Mouse (Mus musculus) thymus, adult 2 months (tissue): ENCODE measurements around the gene Thy1. TPM values are rescaled to one million over a fixed set of nuclear protein-coding genes. Genes with fewer than 3 reads are reported as not detected.

ENCODE experiments used
- DNase-seq: peaks from one replicate; pipeline ENCODE4 v3.0.0; 2021
- H3K27ac ChIP-seq: fragments of 200-500 bp; 2 replicates; pipeline ENCODE4 v1.5.1; 2012; ENCODE audit warnings: low read length, control low read depth; ENCODE audit not compliant: control insufficient read depth, insufficient read depth
- H3K27me3 ChIP-seq: fragments of 200-500 bp; 2 replicates; pipeline ENCODE4 v1.6.1; 2012; ENCODE audit warnings: mild to moderate bottlenecking, low read length, moderate library complexity, mixed read lengths; ENCODE audit not compliant: control insufficient read depth, insufficient read depth
- H3K36me3 ChIP-seq: fragments of 200-500 bp; 2 replicates; pipeline ENCODE4 v1.6.1; 2012; ENCODE audit warnings: mild to moderate bottlenecking, low read length, moderate library complexity; ENCODE audit not compliant: control insufficient read depth, insufficient read depth
- H3K4me1 ChIP-seq: fragments of 200-500 bp; replicated peaks from 2 replicates; pipeline ENCODE4 v1.6.1; 2012; ENCODE audit warnings: low read length; ENCODE audit not compliant: control insufficient read depth, insufficient read depth
- H3K4me3 ChIP-seq: fragments of 200-500 bp; 2 replicates; pipeline ENCODE4 v1.5.1; 2012; ENCODE audit warnings: mild to moderate bottlenecking, low read length, control low read depth, moderate library complexity; ENCODE audit not compliant: control insufficient read depth, insufficient read depth
- CTCF ChIP-seq: fragments of 200-500 bp; IDR thresholded peaks from 2 replicates; pipeline ENCODE4 v1.5.1; 2012; ENCODE audit warnings: mild to moderate bottlenecking, control low read depth, low read length, moderate library complexity, borderline replicate concordance; ENCODE audit not compliant: control insufficient read depth, poor library complexity, insufficient read depth; ENCODE audit errors: extremely low read depth
- POLR2A ChIP-seq: fragments of 200-500 bp; IDR thresholded peaks from 2 replicates; pipeline ENCODE4 v1.6.1; 2012; ENCODE audit warnings: mild to moderate bottlenecking, low read length, control low read depth, moderate library complexity; ENCODE audit not compliant: control insufficient read depth, poor library complexity, insufficient read depth; ENCODE audit errors: extremely low read depth
- WGBS: fragments of 180-500 bp; shearing (Covaris S2); methylation state at CpG from one replicate; pipeline ENCODE4 v1.1.7; 2018; 5-methylcytosine and 5-hydroxymethylcytosine counted together
- polyA plus RNA-seq: library from polyadenylated mRNA; depleted of rRNA; stranded (reverse); fragments of >200 nt; gene quantifications from 2 replicates; pipeline ENCODE4 v1.2.3, GENCODE M21; 2012; rRNA removed

The Thy1 gene
- polyA plus RNA-seq, 1 experiment, result 3,478 TPM

- H3K4me3 ChIP-seq, result no peak overlapping the region
These were observed 44.7 kb downstream of the Thy1 start for GRCm38 (mm10) chr9:44087761-44088455.

GRCm38 (mm10) chr9:44088877-44089608 is 45.9 kb downstream of the Thy1 start:
- Histone ChIP-seq H3K36me3 (no peaks in the 10 kb centered on the region), H3K4me1 (peaks cover 41% of the 10 kb centered on the region), H3K27me3 (peaks cover 3% of the 10 kb centered on the region; the same call in 1 of the 2 replicates), H3K4me3 (no peak overlapping the region), H3K27ac (no peak overlapping the region; the same call in 1 of the 2 replicates)
- peak; percentile 50 for DNase-seq
- WGBS, result 18% methylated on average over 12 of the region's 12 CpGs
- TF ChIP-seq CTCF (no peak), POLR2A (no peak)

More at GRCm38 (mm10) chr9:44087761-44088455, 44.7 kb downstream of the Thy1 start:
- WGBS, result 41% methylated on average over 15 of the region's 15 CpGs
- H3K4me1 ChIP-seq, result peaks cover 41% of the 10 kb centered on the region
- no peaks in the 10 kb centered on the region for H3K36me3 ChIP-seq
- H3K27ac ChIP-seq, result no peak overlapping the region
- H3K27me3 ChIP-seq, result peaks cover 10% of the 10 kb centered on the region; the same call in 1 of the 2 replicates
- DNase-seq, result no peak
- TF ChIP-seq POLR2A (no peak), CTCF (no peak)

GRCm38 (mm10) chr9:44093612-44094503 is 50.7 kb downstream of the Thy1 start:
- peak; percentile 96 for TF ChIP-seq CTCF
- no peak for TF ChIP-seq POLR2A
- DNase-seq, result peak; percentile 89
- H3K27ac ChIP-seq, result no peak overlapping the region
- H3K27me3 ChIP-seq, result no peaks in the 10 kb centered on the region
- no peaks in the 10 kb centered on the region for H3K36me3 ChIP-seq
- no peak overlapping the region for H3K4me3 ChIP-seq
- H3K4me1 ChIP-seq, result peaks cover 30% of the 10 kb centered on the region
- 25% methylated on average over 24 of the region's 24 CpGs for WGBS

DNA sequence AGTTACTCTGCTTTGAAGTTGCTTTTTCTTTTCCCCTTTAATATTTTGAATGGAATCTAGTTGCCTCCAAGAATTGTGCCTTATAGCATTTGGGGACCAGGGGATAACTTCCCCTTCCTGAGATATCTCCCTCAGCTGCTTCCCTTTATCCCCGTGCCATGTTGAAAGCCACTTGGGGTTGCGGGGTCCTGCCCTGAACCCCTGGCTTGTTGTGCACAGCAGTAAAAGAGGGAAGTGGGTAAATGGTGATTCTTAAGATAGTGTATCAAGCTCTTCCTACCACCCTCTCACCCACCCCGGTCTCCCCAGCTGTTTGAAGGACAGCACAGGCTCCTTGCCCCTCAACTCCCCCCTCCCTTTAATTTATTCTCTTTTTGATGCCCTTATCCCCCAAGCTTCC is 51.6 kb downstream of the Thy1 start:
- TF ChIP-seq POLR2A, result no peak
- TF ChIP-seq CTCF, result no peak
- no peak overlapping the region for H3K27ac ChIP-seq
- WGBS, result 61% methylated on average over 3 of the region's 3 CpGs
- H3K27me3 ChIP-seq, result no peaks in the 10 kb centered on the region
- H3K36me3 ChIP-seq, result no peaks in the 10 kb centered on the region
- peaks cover 21% of the 10 kb centered on the region for H3K4me1 ChIP-seq
- H3K4me3 ChIP-seq, result no peak overlapping the region
- no peak for DNase-seq

DNA sequence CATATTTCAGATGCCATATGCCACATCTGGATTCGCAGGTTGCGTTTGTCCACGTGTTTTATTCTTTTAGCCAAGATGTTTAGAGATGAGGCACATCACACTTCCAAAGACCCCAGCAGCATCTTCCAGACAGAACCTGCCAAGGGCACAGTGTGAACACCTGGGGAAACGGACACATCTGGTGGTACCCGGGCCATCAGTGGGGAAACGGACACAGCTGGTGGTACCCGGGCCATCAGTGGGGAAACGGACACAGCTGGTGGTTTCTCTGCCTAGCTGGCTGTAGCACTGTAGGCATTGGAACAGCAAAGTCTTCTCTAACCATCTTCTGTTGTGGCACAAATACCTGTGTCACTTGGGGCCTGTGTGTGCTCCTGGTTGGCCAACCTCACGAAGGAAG is 52.6 kb downstream of the Thy1 start:
- Histone ChIP-seq H3K4me1 (peaks cover 18% of the 10 kb centered on the region), H3K27me3 (no peaks in the 10 kb centered on the region), H3K27ac (no peak overlapping the region), H3K4me3 (no peak overlapping the region), H3K36me3 (no peaks in the 10 kb centered on the region)
- DNase-seq, result no peak
- TF ChIP-seq CTCF, result no peak
- no peak for TF ChIP-seq POLR2A
- WGBS, result 75% methylated on average over 9 of the region's 9 CpGs

GRCm38 (mm10) chr9:44096536-44096935 is 53.4 kb downstream of the Thy1 start:
- WGBS, result 86% methylated on average over 9 of the region's 9 CpGs
- Histone ChIP-seq H3K4me3 (no peak overlapping the region), H3K27me3 (no peaks in the 10 kb centered on the region), H3K27ac (no peak overlapping the region), H3K36me3 (no peaks in the 10 kb centered on the region), H3K4me1 (peaks cover 18% of the 10 kb centered on the region)
- no peak for DNase-seq
- TF ChIP-seq CTCF, result no peak
- TF ChIP-seq POLR2A, result no peak

Other genes starting within 250 kb of the Thy1 start
- gene Usp2, start 23.6 kb downstream of the Thy1 start, polyA plus RNA-seq, result 4.5 and 6.8 TPM in 2 replicates
- gene Mfrp, start 58.3 kb downstream of the Thy1 start, polyA plus RNA-seq, result 0.09 TPM in 1 of 2 replicates, not detected in the other
- gene C1qtnf5, start 63.9 kb downstream of the Thy1 start, polyA plus RNA-seq, result 3.4 and 5.0 TPM in 2 replicates
- not detected in 2 replicates for gene Gm49380, start 70.1 kb downstream of the Thy1 start, polyA plus RNA-seq
- gene Rnf26, start 70.1 kb downstream of the Thy1 start, polyA plus RNA-seq, result 72.3 and 119 TPM in 2 replicates
- 13.0 and 18.7 TPM in 2 replicates for gene Mcam, start 91.1 kb downstream of the Thy1 start, polyA plus RNA-seq
- 132 and 194 TPM in 2 replicates for gene Cbl, start 190.7 kb downstream of the Thy1 start, polyA plus RNA-seq
- 6.1 and 13.0 TPM in 2 replicates for gene Ccdc153, start 197.3 kb downstream of the Thy1 start, polyA plus RNA-seq
- gene Pdzd3, start 208.1 kb downstream of the Thy1 start, polyA plus RNA-seq, result 0.55 and 0.59 TPM in 2 replicates
- gene Nlrx1, start 225.2 kb downstream of the Thy1 start, polyA plus RNA-seq, result 13.4 and 16.2 TPM in 2 replicates
- gene Abcg4, start 245.2 kb downstream of the Thy1 start, polyA plus RNA-seq, result 1.2 and 2.7 TPM in 2 replicates